Mouse (Mus musculus) liver, adult 2 months (tissue): ENCODE measurements around the gene Ankrd39.

Source experiments
- CTCF ChIP-seq: fragments of 200-500 bp; IDR thresholded peaks from 2 replicates; pipeline ENCODE4 v1.5.1; 2011; ENCODE audit warnings: low read depth, low read length, control low read depth
- POLR2A ChIP-seq: fragments of 200-500 bp; IDR thresholded peaks from 2 replicates; pipeline ENCODE4 v1.6.1; 2011; ENCODE audit warnings: low read length, control low read depth; ENCODE audit not compliant: insufficient read depth; ENCODE audit errors: extremely low read depth

DNA sequence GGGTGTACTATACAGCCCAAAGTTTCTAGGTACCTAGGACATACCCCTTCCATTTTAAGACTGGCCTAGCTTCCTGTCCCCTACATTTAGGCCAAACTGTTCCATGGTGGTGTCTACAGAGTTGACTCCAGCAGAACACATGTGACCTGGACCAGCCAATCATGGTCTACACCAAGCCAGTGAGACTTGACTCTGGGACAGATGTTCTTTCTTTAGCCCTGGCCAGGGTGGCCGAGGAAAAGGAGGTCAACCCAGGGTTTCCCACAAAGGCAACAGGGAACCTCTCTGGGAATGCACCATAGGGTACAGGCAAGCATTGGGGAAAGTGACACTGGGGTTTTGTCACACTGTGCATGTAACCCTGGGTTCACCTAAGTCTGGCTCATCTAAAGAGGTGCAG lies 25.5 kb upstream of the Ankrd39 start:
- TF ChIP-seq CTCF, result no peak
- TF ChIP-seq POLR2A, result no peak
